Mouse (Mus musculus) liver, embryonic 14.5 days (tissue): ENCODE results near the gene Recql. TPM values are rescaled to one million over a fixed set of nuclear protein-coding genes. Genes with fewer than 3 reads are reported as not detected.

Experiments
- ATAC-seq: fragments of 200-750 bp; cut with Nextera tagmentation; 2 replicates; pipeline ENCODE4 v1.8.0; 2017; ENCODE audit warnings: moderate number of reproducible peaks, mild to moderate bottlenecking, moderate library complexity; ENCODE audit not compliant: insufficient read depth
- DNase-seq, 3 experiments: peaks; one replicate each; pipeline ENCODE4 v3.0.0-alpha.2; 2012 to 2013; ENCODE audit warnings: low read depth in 3 of 3, low spot score in 3 of 3
- H3K27ac ChIP-seq: fragments of 300-500 bp; sonication (generic); 2 replicates; pipeline ENCODE4 v1.5.1; 2014; ENCODE audit warnings: moderate library complexity, mild to moderate bottlenecking, control low read depth, inconsistent platforms
- H3K27me3 ChIP-seq: fragments of 300-500 bp; sonication (generic); 2 replicates; pipeline ENCODE4 v1.6.1; 2014; ENCODE audit warnings: mild to moderate bottlenecking, low read length, moderate library complexity; ENCODE audit not compliant: control insufficient read depth, insufficient read depth
- H3K36me3 ChIP-seq: fragments of 300-500 bp; sonication (generic); replicated peaks from 2 replicates; pipeline ENCODE4 v1.6.1; 2014; ENCODE audit warnings: low read depth; ENCODE audit not compliant: control insufficient read depth, insufficient read depth
- H3K4me1 ChIP-seq, 2 experiments: fragments of 200-500 bp in 1 of 2; fragments of 300-500 bp in 1 of 2; sonication (generic) in 1 of 2; replicated peaks; 2 replicates each; pipeline ENCODE4 v1.6.1; 2012 to 2014; ENCODE audit warnings: antibody characterized with exemption in 1 of 2, inconsistent platforms in 1 of 2, low read length in 1 of 2; ENCODE audit not compliant: control insufficient read depth in 2 of 2, insufficient read depth in 2 of 2
- H3K4me2 ChIP-seq: fragments of 300-500 bp; sonication (generic); 2 replicates; pipeline ENCODE4 v1.6.1; 2014; ENCODE audit warnings: low read depth, mild to moderate bottlenecking, control low read depth, moderate library complexity
- H3K4me3 ChIP-seq, 2 experiments: fragments of 200-500 bp in 1 of 2; fragments of 300-500 bp in 1 of 2; sonication (generic) in 1 of 2; 2 replicates each; pipeline ENCODE4 v1.5.1; 2012 to 2014; ENCODE audit warnings: low read depth in 2 of 2, low read length in 2 of 2, mild to moderate bottlenecking in 2 of 2, control low read depth in 1 of 2, inconsistent platforms in 1 of 2, moderate library complexity in 1 of 2; ENCODE audit not compliant: insufficient read depth in 1 of 2
- H3K9ac ChIP-seq: fragments of 300-500 bp; sonication (generic); replicated peaks from 2 replicates; pipeline ENCODE4 v1.6.1; 2014; ENCODE audit warnings: mild to moderate bottlenecking, control low read depth, moderate library complexity
- H3K9me3 ChIP-seq: fragments of 300-500 bp; sonication (generic); 2 replicates; pipeline ENCODE4 v1.6.1; 2016; ENCODE audit warnings: low read length, mixed read lengths; ENCODE audit not compliant: control insufficient read depth
- CTCF ChIP-seq: IDR thresholded peaks from 2 replicates; pipeline ENCODE4 v1.5.1; 2016; ENCODE audit warnings: antibody characterized with exemption, low read depth, control low read depth
- EP300 ChIP-seq: IDR thresholded peaks from 2 replicates; pipeline ENCODE4 v1.6.1; 2016; ENCODE audit warnings: antibody characterized with exemption, low read depth
- WGBS: fragments of 180-500 bp; shearing (Covaris S2); extraction: QIAGEN DNeasy Blood & Tissue Kit; methylation state at CpG from one replicate; pipeline ENCODE4 v1.1.7; 2014; ENCODE audit not compliant: insufficient replicate concordance; 5-methylcytosine and 5-hydroxymethylcytosine counted together
- polyA plus RNA-seq, 2 experiments: library from polyadenylated mRNA; depleted of rRNA in 1 of 2; stranded (reverse) in 1 of 2; unstranded in 1 of 2; fragments of >200 nt; fragmentation: Nextera tagmentation in 1 of 2; extraction: Ambion mirVana in 1 of 2; gene quantifications; 2 replicates each; pipeline versions ENCODE4 v1.2.1 to v1.2.3; 2012 to 2014

Recql gene
- polyA plus RNA-seq, 2 experiments = 10.1 to 17.0 TPM

- Histone ChIP-seq H3K36me3 (peaks cover 2% of the 10 kb centered on the region), H3K4me3 (no peak overlapping the region), H3K27me3 (no peaks in the 10 kb centered on the region), H3K4me2 (no peak overlapping the region; the same call in 1 of the 2 replicates), H3K9ac (no peak overlapping the region), H3K9me3 (no peaks in the 10 kb centered on the region), H3K4me1 (peaks cover 4 to 17% of the 10 kb centered on the region in 2 experiments), H3K27ac (no peak overlapping the region)
- TF ChIP-seq EP300 (no peak), CTCF (no peak)
- ATAC-seq (no peak), DNase-seq (no peak)
- 30% methylated on average over 2 of the region's 2 CpGs for WGBS
Measured at GRCm38 (mm10) chr6:142389101-142389500, 2.2 kb upstream of the Recql start.

- DNase-seq = no peak
- Histone ChIP-seq H3K27ac (no peak overlapping the region), H3K4me3 (peak overlapping the region; percentile 77 to 92), H3K4me1 (peaks cover 4 to 17% of the 10 kb centered on the region in 2 experiments), H3K9me3 (no peaks in the 10 kb centered on the region), H3K9ac (peak overlapping the region; percentile 87), H3K36me3 (no peaks in the 10 kb centered on the region; the same call in 1 of the 2 replicates), H3K4me2 (peak overlapping the region; percentile 85), H3K27me3 (no peaks in the 10 kb centered on the region)
- 15% methylated on average over 8 of the region's 8 CpGs for WGBS
- TF ChIP-seq CTCF (no peak), EP300 (no peak)
- no peak for ATAC-seq
Measured at GRCm38 (mm10) chr6:142387755-142388271, 926 bp upstream of the Recql start.

GRCm38 (mm10) chr6:142386285-142387010 is 439 bp downstream of the Recql start:
- under 1% methylated on average over 31 of the region's 31 CpGs for WGBS
- no peaks in the 10 kb centered on the region for H3K27me3 ChIP-seq

GRCm38 (mm10) chr6:142384521-142384920 is 2.4 kb downstream of the Recql start:
- WGBS = 82% methylated on average over 9 of the region's 9 CpGs
- Histone ChIP-seq H3K27ac (no peak overlapping the region), H3K9me3 (no peaks in the 10 kb centered on the region), H3K27me3 (no peaks in the 10 kb centered on the region), H3K36me3 (no peaks in the 10 kb centered on the region), H3K4me3 (no peak overlapping the region), H3K4me1 (peaks cover 4 to 17% of the 10 kb centered on the region in 2 experiments), H3K4me2 (no peak overlapping the region), H3K9ac (no peak overlapping the region)
- no peak for DNase-seq
- TF ChIP-seq CTCF = no peak
- no peak for TF ChIP-seq EP300
- no peak for ATAC-seq

More at GRCm38 (mm10) chr6:142386285-142387010, 439 bp downstream of the Recql start:
- H3K4me3 ChIP-seq = peak overlapping the region; percentile 83 to 92
- DNase-seq (peak; percentile 51 to 75 (median 58)), ATAC-seq (peak; percentile 68)
- no peaks in the 10 kb centered on the region; the same call in 1 of the 2 replicates for H3K36me3 ChIP-seq
- peak overlapping the region; percentile 74 for H3K9ac ChIP-seq
- TF ChIP-seq CTCF (no peak), EP300 (peak; percentile 90)
- H3K4me1 ChIP-seq = peaks cover 4 to 17% of the 10 kb centered on the region in 2 experiments
- no peaks in the 10 kb centered on the region for H3K9me3 ChIP-seq
- H3K27ac ChIP-seq = peak overlapping the region; percentile 75
- peak overlapping the region; percentile 85 for H3K4me2 ChIP-seq

GRCm38 (mm10) chr6:142381615-142382014 is 5.3 kb downstream of the Recql start:
- H3K4me3 ChIP-seq = no peak overlapping the region
- no peak overlapping the region for H3K4me2 ChIP-seq
- H3K36me3 ChIP-seq = peaks cover 1% of the 10 kb centered on the region; the same call in 1 of the 2 replicates
- no peaks in the 10 kb centered on the region for H3K9me3 ChIP-seq
- H3K27ac ChIP-seq = no peak overlapping the region
- no peaks in the 10 kb centered on the region for H3K27me3 ChIP-seq
- WGBS = 78% methylated on average over 7 of the region's 7 CpGs
- TF ChIP-seq EP300 (no peak), CTCF (no peak)
- peaks cover 4% of the 10 kb centered on the region in 2 experiments; a peak in 2 of 4 replicates for H3K4me1 ChIP-seq
- DNase-seq (no peak), ATAC-seq (no peak)
- no peak overlapping the region for H3K9ac ChIP-seq
